Mouse (Mus musculus) midbrain, embryonic 16.5 days (tissue): ENCODE results near the gene Vmn2r68. TPM values are rescaled to one million over a fixed set of nuclear protein-coding genes. Genes with fewer than 3 reads are reported as not detected.

Experiments
- ATAC-seq: fragments of 200-750 bp; cut with Nextera tagmentation; 2 replicates; pipeline ENCODE4 v1.8.0; 2017; ENCODE audit warnings: moderate TSS enrichment
- H3K27ac ChIP-seq: fragments of 300-500 bp; sonication (generic); 2 replicates; pipeline ENCODE4 v1.5.1; 2014; ENCODE audit warnings: mild to moderate bottlenecking, low read length, mixed read lengths
- H3K27me3 ChIP-seq: fragments of 300-500 bp; sonication (generic); 2 replicates; pipeline ENCODE4 v1.6.1; 2014; ENCODE audit warnings: low read depth, low read length, mixed read lengths; ENCODE audit not compliant: control insufficient read depth, insufficient read depth
- H3K36me3 ChIP-seq: fragments of 300-500 bp; sonication (generic); 2 replicates; pipeline ENCODE4 v1.6.1; 2014; ENCODE audit warnings: mild to moderate bottlenecking, low read length, moderate library complexity, mixed read lengths; ENCODE audit not compliant: control insufficient read depth, insufficient read depth
- H3K4me1 ChIP-seq: fragments of 300-500 bp; sonication (generic); 2 replicates; pipeline ENCODE4 v1.6.1; 2014; ENCODE audit warnings: mild to moderate bottlenecking, low read length, mixed read lengths; ENCODE audit not compliant: control insufficient read depth, insufficient read depth
- H3K4me2 ChIP-seq: fragments of 300-500 bp; sonication (generic); 2 replicates; pipeline ENCODE4 v1.6.1; 2014; ENCODE audit warnings: mild to moderate bottlenecking, low read length, mixed read lengths
- H3K4me3 ChIP-seq: fragments of 300-500 bp; sonication (generic); 2 replicates; pipeline ENCODE4 v1.5.1; 2014; ENCODE audit warnings: low read depth, mild to moderate bottlenecking, low read length, moderate library complexity, mixed read lengths
- H3K9ac ChIP-seq: fragments of 300-500 bp; sonication (generic); 2 replicates; pipeline ENCODE4 v1.6.1; 2014; ENCODE audit warnings: low read depth, low read length, mixed read lengths
- H3K9me3 ChIP-seq: fragments of 300-500 bp; sonication (generic); replicated peaks from 2 replicates; pipeline ENCODE4 v1.6.1; 2014; ENCODE audit warnings: mild to moderate bottlenecking, low read length, mixed read lengths; ENCODE audit not compliant: control insufficient read depth, poor library complexity, severe bottlenecking
- polyA plus RNA-seq: library from polyadenylated mRNA; unstranded; fragments of >200 nt; fragmentation: Nextera tagmentation; extraction: Ambion mirVana; gene quantifications from 2 replicates; pipeline ENCODE4 v1.2.1, GENCODE M21; 2015

Gene Vmn2r68
- polyA plus RNA-seq: not detected in 2 replicates

DNA sequence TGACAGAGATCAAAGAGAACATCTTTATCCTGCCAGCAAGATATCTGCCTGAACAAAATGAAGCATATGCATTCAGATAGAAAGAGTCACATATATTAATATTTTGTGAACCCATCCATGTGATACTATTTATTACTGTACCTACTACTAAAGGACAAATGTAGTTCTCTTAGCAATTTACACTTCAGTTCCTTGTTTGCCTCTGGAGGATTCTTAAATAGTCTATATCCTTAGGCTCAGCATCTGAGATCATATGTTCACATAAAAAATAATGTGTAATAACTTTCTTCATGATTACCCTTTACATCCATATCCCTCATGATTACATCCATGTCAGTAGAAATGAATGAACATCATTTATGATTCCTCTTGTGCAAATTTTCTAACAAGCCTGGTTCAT is at the start of gene Vmn2r68:
Gene Vmn2r68 (minus strand): TSS at position 101 of the 400 bp plus-strand sequence.
- no peaks in the 10 kb centered on the region for H3K4me1 ChIP-seq
- H3K27me3 ChIP-seq: no peaks in the 10 kb centered on the region
- H3K9me3 ChIP-seq: no peaks in the 10 kb centered on the region
- no peaks in the 10 kb centered on the region for H3K36me3 ChIP-seq
- no peak within 1 kb of the TSS for H3K4me3 ChIP-seq
- no peak for ATAC-seq
- H3K9ac ChIP-seq: no peak within 1 kb of the TSS
- no peak within 1 kb of the TSS for H3K4me2 ChIP-seq
- H3K27ac ChIP-seq: no peak within 1 kb of the TSS

Other genes with a start within 250 kb of the Vmn2r68 start
- gene Vmn2r66, start 225.5 kb downstream of the Vmn2r68 start, polyA plus RNA-seq: not detected in 2 replicates
- gene Vmn2r67, start 81.8 kb downstream of the Vmn2r68 start, polyA plus RNA-seq: not detected in 2 replicates
- not detected in 2 replicates for gene Vmn2r69, start 178.1 kb upstream of the Vmn2r68 start, polyA plus RNA-seq